Mouse (Mus musculus) neural tube, embryonic 10.5 days (tissue): ENCODE data around the gene Wnt5b.

Source experiments
- DNase-seq: peaks from one replicate; pipeline ENCODE4 v3.0.0-alpha.2; 2017; ENCODE audit warnings: low spot score; ENCODE audit errors: extremely low spot score

Gene Wnt5b

DNA sequence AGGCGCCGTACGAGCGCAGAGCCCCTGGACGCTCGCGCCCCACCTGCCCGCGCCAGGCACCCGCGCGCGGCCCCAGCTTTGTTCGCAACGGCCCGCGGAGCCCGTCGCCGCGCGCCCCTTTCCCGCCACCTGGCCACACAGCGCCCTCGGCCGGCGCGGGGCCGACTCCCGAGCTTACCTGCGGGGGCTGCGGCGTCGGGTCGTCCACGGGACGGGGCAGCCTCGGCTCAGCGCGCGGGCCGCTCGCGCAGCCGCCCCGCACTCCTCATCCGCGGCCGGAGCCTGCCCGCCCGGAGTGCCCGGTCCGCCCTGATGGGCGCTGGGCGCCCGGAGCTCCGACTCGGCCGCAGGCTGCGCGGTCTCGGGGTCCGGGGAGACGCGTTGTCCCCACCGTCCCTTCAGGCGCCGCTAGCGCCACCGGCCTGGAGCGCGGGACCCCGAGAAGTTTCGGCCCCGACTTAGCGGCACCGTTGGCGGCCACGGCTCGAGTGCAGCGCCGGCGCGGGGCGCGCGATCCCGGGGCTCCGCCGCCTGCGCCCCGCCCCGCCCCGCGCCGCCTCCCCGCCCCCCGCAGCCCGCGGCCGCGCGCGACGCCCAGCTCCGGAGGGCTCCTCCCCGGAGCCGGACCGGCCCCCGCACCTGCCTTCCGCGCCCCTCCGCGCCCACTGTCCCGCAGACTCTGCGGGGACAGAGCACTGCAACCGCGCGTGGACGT is at the start of gene Wnt5b:
Wnt5b (minus strand) TSS at position 545 of the 715 bp plus-strand sequence.
- DNase-seq = peak; percentile 69

DNA sequence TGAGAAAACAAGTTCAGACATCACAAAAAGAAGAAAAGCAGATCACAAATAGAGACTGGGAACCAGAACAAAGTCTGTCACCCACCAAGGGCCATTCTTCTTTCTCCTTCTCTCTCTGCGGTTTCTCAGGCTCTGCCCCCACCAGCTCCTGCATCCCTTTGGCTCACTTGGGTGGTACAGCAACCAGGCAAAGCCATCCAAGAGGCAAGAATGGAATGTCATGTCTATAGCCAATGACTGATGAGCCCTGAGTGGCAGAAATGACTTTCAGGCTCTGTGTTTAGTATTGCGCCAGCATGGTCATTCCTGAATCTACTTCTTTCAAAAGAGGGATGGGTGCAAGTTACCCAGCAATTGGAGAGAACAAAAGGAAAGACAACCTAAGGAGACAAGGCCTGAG is 46.7 kb upstream of the Wnt5b start:
- DNase-seq = no peak

DNA sequence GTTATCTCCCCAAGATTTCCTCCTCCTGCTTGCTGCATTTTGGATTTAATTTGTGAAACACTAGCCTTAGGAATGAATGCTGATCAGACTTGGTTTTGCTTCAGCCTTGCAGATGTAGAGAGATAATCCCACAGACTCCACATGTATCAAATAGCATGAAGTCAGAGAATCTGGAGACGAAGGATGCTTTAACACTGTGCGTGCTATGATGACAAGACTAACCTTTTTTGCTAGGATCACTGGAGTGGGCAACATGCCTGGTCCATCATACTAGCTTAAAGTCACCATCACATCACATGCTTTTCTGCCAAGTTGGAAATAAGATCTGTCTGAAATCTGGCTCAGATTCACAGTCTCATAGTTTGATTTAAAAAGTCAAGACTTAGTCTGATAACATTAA is 43.8 kb upstream of the Wnt5b start:
- DNase-seq = no peak

DNA sequence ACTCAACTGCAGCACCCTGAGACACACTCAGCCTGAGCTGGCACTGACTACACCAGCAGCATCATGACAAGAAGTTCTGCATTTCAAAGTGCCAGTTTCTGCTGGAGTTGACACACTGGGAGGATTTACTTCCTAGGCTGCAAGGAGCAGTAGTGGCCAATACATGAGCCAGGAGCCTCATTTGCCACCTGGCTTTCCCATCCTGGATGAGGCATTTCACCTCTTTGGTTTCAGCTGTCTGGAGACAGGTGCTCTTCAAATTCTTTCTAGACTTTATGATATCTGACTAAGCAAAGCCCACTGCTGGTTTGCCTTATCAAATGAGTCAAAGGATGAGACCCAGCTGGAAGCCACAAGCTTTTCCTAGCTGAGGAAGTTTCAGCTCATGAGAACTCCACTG is 43.3 kb upstream of the Wnt5b start:
- no peak for DNase-seq

DNA sequence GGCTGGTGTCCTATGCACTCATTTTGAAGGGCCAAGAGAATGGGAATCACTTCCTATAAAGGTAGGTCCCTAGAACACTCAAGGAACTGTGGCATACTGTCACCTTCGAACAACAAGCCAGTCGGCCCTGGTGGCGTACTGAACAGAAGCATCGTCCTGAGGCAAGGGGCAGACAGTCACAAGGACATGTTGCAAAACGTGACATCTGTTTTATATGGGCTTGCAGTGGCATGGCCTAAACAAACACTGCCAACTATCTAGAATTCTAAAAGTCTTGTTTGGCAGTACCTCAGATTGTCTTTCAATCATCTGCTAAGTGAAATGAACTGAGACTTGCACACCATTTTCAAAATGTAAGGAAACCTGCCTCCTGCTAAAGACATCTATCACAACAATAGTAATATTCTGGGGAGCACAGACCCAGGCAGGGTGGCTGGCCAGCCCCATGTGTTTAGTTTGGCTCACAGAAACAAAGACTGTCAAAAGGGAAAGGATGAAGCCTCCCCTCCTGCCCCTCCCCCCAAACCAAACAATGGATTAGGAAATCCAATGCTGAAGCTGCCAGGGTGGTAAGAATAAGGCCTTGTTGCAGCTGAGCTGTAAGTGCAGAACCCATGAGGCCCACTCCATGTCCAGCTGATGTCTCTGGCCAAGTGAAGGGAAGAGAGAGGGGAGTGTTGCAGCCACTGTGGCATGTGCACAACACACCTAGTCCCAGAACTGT is 41.7 kb upstream of the Wnt5b start:
- DNase-seq = peak; percentile 32

DNA sequence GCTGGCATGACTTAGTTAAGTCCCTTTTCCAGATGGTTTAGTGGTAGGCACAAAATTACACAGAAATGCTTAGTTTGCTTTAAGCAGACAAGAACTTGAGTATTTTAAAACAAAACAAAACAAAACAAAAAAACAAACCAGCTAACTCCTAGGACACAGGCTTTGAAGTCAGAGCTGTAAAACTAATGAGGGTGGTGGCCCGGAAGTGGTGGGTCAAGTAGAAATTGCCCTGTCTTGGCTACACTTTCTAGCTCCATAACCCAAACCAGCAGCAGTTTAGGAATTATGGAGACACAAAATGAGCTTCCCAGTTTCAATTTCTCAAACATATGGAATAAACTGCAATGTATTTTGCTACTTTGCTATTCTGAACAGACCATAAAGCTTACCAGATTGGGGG is 39.9 kb upstream of the Wnt5b start:
- DNase-seq = no peak

DNA sequence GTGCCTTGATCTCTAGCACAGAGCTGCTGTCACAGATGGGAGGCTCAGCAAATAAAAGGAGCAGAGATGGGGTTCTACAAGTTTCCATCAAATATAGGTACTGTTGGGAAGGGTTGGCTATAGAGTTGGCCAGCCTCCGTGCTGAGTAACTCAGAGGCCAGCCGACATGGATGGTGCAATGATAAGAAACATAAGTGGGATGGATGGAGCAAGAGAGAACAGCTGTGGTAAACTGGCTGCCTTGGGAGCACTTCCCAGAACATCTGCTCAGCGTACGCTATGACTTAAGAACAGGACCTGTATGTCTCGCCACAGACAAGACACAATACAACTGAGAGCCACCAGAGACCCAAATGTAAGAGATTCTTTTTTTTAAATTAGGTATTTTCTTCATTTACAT is 39.0 kb upstream of the Wnt5b start:
- no peak for DNase-seq

DNA sequence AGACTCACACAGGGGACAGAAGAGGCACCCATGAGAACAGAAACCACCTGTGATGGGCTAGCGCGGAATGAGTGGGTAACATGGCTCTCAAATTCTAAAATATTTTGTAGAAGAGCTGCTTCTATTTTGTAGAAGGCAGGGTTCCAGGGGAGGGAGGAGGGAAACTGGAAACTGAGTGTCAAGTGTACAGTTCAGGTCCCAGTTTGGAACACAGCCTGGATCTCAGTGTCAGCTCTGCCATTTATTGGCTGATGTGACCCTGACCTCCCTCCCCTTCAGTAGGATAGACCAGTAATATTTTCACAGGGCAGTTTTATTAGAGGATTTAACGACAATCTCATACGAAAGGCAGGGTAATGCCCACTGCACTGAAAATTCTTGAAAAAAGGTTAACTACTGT is 32.6 kb upstream of the Wnt5b start:
- no peak for DNase-seq

DNA sequence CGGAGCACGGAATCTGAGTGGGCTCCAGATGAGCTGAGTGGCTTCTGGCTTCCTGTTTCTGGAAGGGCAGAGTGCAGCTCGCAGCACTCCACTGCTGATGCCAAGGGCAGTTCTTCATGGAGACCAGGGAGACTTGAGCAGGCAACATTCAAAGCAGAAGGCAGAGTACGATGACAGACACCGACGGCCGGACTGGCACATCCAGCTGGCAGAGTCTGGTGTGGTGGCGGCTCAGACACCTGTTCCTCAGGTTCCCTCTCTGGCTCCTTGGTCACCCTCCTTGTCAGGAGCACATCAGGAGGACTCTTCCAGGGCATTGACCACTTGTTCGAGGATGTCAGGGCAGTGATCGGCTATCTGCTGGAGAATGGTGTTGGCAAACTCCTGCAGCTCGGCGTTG is 31.2 kb upstream of the Wnt5b start:
- no peak for DNase-seq

DNA sequence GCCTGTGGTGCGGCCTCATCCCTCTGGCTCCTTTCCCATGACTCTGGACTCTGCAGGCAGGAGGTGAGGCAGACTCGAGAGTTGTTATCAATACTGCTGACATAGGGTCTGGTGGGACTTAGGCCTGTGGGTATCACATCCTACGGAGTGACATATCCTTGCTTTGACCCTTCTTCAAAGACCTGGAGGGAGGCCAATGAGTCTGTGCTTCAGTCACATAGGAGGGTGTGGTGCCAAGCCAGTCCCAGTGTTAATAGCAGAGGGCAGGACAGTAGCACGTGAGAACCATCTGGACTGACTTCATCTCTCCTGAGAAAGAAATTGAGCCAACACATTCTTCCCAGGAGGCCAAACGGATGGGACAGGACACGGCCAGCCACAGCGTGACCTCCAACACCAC is 28.1 kb upstream of the Wnt5b start:
- no peak for DNase-seq

DNA sequence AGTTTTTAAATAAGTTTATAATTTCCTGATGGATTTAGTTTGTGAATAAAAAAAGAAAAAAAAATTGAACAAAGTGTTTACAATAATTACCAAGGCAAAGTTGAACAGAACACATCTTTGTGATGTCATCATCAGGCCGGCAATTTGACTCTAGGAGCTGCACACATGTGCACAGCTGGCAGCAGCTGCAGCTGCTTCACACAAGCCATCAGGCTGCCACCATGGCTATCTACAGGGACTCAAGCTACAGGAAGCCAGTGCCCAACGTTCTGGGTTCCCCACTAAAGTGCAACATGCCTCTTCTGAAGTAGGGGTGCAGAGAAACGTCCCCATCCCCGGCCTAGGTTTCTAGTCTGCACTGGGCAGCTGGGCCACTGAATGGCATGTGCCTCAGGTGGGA is 26.6 kb upstream of the Wnt5b start:
- DNase-seq = no peak

DNA sequence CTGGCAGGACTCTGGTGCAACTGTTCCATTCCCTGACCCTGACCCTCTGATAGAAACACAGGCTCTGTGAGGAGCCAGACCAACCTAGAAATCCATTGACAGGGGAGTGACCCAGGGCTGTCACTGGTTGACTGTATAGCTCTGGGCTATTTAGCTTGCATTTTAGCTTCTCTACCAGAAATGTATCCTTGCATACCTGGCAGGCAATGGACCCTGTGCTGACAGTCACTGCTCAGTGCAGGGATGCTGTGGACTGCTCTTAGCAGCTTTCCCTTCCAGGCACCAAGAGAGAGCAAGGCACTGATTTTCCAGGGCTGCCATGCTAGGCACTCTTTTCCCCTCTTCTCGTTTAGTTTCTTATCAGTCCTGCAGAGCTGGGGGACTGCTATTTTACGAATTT is 24.2 kb upstream of the Wnt5b start:
- DNase-seq = no peak

DNA sequence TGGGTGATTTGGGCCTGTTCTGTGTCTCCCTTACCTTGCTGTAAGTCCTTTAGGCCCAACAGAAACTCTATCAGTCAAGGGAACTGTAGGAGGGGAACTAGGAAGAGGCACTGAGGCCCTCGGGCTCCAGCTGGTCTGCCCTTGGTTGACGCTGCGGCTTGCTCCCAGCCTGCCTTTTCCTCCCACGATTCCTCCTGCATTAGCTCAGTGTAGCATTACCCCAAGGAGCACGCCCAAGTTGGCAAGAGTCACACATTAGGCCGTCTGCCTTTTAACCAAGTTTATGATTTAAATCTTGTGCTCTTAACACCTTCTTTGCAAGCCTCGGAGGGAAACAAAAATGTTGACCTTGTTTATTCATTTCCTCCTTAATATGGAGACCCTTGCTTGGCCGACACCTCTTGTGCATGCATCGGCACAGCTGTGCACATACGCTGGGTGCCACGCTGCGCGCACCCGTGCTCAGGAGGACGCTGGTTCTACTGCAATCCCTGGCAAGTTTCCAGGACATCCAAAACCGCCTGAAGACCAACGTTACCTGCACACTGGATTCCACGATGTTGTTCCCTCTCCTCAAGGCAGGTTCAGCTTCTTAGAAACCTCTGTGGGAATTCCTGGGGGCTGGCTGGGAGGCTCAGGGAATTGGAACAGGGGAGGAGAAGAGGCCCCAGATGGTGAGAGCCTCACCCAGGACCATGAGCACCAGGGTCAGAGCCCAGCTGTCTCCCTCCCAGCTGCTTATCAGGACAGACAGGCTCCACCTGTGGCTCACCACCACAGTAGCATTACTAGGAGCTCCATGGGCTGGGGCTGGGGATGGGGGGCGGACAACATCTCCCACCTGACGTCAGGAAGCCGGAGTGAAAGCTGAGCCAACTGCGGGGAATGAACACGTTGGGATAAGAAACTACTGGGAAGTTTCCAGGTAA is 21.6 kb upstream of the Wnt5b start:
- DNase-seq = no peak

DNA sequence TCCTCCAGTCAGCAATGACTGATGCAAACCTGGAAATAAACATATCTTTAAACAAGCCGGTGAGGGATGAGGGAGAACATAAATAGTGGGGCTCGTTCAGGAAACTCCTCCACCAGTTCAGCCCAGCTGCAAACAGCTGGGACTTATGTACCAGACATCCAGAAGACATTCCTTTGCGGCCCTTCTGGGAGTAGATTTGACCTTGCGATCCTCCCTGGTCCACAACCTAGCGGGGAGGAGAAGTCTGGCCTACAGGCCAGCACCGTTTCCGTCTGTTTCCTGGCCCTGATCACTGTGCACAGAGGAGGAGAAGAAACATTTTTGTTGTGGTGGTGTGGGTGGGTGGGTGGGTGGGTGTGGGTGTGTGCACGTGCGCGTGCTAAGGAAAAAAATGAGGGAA is 18.4 kb upstream of the Wnt5b start:
- DNase-seq = no peak

DNA sequence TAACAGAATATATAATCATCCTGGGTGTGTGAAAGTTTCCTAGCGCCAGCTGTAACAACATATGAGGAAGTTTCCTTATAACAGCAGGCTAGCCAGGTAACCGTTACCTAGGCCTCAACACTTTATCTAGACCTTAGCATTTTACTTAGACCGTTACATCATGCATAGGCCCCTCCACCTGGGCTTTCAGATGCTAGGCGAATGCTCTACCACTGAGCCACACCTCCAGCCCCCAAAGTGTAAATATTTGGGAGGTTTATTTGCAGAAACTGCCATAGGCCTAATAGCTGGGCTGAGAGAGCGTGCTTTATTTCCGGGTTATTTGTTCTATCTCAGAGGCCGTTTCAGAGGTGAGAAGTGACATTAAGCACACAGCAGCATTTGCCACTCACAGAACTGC is 14.7 kb upstream of the Wnt5b start:
- no peak for DNase-seq

DNA sequence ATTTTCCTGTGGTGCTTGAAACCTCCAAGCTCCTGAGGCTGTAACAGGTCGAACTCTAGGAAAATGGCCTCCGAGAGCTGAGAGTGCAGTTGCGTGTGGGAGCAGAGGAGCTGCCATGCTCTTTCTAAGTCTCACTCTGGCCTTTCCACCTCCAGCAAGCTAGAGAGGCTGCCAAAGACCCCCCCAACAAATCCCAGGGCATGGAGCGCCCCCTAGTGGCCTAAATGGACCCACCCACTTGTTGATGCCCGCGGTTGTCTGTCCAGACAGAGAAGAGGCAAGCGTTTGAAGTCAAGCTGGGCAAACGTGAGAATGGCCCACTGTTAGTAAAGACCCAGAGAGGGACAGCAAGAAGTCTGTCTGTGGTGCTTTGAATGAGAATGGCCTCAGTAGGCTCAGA is 10.3 kb upstream of the Wnt5b start:
- DNase-seq = peak; percentile 33

DNA sequence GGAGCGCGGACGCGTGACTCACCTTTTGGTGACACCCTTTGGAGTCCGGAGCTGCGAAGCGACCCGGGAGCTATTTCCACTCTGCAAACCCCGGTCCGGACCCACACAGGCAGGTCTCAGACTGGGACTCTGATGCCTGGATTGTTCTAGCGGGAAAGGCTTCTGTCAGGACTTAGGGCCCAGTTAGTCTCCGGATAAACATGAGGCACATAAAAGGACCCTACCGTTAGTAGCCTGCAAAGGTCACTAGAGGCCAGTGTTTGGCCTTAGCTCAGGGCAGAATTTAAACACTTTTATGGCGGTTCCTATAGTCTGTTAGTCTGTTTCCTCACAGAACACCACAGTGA is 344 bp upstream of the Wnt5b start:
- DNase-seq = peak; percentile 60

DNA sequence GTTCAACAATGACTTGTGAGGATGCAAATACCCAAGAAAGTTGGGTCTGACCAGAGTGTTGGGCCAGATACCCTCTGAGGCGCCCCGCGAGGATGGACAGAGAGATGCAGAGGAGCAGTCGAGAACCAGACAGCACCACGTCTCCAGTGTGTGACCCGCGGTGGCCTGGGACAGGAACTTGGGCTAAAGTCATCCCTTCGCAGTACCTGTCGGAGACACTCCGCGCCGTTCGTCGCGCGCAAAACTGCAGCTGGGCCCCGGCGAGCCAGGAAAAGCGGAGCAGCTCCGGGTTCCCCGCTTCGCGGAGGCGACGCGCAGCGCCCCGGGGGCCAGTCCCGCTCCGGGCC is 718 bp downstream of the Wnt5b start:
- peak; percentile 66 for DNase-seq

DNA sequence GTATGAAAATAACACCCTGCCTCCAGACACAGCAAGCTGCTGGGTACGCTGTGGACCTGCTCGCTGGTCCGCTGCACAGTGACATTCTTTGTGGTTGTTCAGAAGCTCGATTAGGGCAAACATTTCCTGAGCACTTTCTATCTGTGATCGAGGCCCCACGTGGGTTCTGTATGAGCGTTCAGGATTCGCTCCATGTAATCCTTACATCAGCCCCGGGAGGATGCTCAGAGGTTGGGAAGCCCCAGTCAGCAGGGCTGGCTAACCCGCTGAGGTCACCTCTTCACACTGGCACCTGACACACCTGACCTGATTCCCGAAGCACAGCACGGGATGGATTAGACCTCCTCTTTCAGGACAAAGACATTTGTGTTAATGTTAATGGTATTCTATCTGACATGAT is 8.3 kb downstream of the Wnt5b start:
- DNase-seq = no peak

DNA sequence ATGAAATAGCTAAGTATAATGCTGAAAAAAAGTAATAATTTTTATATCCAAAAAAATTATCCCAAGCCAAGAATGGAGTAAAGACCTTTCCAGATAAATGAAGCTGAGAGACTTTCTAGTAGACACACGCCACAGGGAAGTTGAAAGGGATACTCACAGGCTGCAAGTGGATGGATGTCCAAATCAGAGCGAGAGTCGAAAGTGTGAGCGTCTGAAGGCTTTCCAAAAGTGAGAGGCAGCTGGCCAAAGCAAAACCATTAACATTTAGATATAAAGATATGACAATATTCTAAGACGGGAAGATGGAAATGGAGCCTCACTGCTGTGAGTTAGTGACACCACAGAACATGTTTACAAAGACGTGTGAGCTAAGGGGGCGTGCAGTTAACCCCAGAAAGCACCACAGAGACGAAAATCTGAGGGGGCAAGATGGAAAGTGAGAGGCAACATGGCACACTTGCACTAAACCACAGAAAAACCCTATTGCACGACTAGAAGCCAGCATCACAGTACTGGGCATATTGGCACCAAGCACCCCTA is 10.9 kb downstream of the Wnt5b start:
- no peak for DNase-seq

DNA sequence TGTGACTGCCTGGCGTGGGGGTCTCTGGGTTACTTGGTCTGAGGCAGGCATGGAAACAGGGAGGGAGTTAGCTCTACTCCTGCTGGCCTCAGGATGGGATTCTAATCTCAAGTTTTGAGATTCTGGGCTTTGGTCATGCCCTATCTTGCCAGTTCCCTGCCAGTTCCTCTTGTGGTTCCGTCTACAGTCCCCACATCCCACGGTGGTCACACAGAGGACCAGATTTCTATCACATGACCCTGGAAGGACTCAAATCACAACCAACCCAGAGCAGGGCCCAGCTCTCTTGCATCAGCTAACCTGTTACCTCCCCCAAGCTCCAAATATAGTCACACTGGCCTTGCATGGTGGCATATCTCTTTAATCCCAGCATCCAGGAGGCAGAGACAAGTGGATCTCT is 14.5 kb downstream of the Wnt5b start:
- no peak for DNase-seq

DNA sequence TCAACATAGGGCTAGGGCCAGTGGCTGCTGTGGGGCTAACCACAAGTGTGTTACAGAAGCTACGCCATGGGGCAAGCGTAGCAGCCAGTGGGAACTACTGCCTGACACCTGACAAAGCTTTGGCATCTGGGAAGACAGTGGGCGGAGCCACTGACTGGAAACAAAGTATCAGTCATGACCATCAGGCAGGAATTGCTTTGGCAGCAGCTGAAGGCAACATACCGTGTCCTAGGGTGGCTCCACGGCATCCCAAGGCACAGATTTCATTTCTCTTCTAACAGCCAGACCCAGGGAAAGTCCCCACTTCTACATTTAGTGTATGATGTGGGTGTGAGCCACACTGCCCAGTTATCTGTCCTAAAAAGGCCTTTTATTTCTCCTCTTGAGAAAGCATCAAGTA is 17.6 kb downstream of the Wnt5b start:
- DNase-seq = no peak
